Mouse (Mus musculus) hindbrain, embryonic 11.5 days (tissue): ENCODE measurements at regions not wholly inside any gene's neighbourhood (a gene's known extent, or its start where the extent isn't known, plus 50 kb on each side); places are given as distances from the start of the nearest gene placed in this dataset.

Experiments used
- ATAC-seq: fragments of 200-750 bp; cut with Nextera tagmentation; 2 replicates; pipeline ENCODE4 v1.8.0; 2017; ENCODE audit warnings: mild to moderate bottlenecking, moderate TSS enrichment, moderate library complexity; ENCODE audit not compliant: low FRiP score
- DNase-seq: peaks from one replicate; pipeline ENCODE4 v3.0.0-alpha.2; 2015; ENCODE audit warnings: low spot score
- H3K27ac ChIP-seq: fragments of 300-500 bp; sonication (generic); 2 replicates; pipeline ENCODE4 v1.5.1; 2014; ENCODE audit warnings: mild to moderate bottlenecking, low read depth, low read length
- H3K27me3 ChIP-seq: fragments of 300-500 bp; sonication (generic); 2 replicates; pipeline ENCODE4 v1.6.1; 2014; ENCODE audit warnings: mild to moderate bottlenecking, low read length, moderate library complexity, mixed read lengths; ENCODE audit not compliant: control insufficient read depth, insufficient read depth
- H3K36me3 ChIP-seq: fragments of 300-500 bp; sonication (generic); 2 replicates; pipeline ENCODE4 v1.6.1; 2014; ENCODE audit warnings: mild to moderate bottlenecking, low read length, moderate library complexity, mixed read lengths; ENCODE audit not compliant: control insufficient read depth, insufficient read depth
- H3K4me1 ChIP-seq: fragments of 300-500 bp; sonication (generic); replicated peaks from 2 replicates; pipeline ENCODE4 v1.6.1; 2014; ENCODE audit warnings: low read length, mixed read lengths; ENCODE audit not compliant: control insufficient read depth, insufficient read depth
- H3K4me2 ChIP-seq: fragments of 300-500 bp; sonication (generic); replicated peaks from 2 replicates; pipeline ENCODE4 v1.6.1; 2014; ENCODE audit warnings: mild to moderate bottlenecking, low read depth, low read length
- H3K4me3 ChIP-seq: fragments of 300-500 bp; sonication (generic); 2 replicates; pipeline ENCODE4 v1.5.1; 2014; ENCODE audit warnings: low read depth, low read length
- H3K9ac ChIP-seq: fragments of 300-500 bp; sonication (generic); 2 replicates; pipeline ENCODE4 v1.6.1; 2014; ENCODE audit warnings: low read depth, low read length
- H3K9me3 ChIP-seq: fragments of 300-500 bp; sonication (generic); 2 replicates; pipeline ENCODE4 v1.6.1; 2016; ENCODE audit warnings: low read length; ENCODE audit not compliant: control insufficient read depth
- WGBS: fragments of 180-500 bp; shearing (Covaris S2); extraction: QIAGEN DNeasy Blood & Tissue Kit; methylation state at CpG from one replicate; pipeline ENCODE4 v1.1.7; 2014; 5-methylcytosine and 5-hydroxymethylcytosine counted together

DNA sequence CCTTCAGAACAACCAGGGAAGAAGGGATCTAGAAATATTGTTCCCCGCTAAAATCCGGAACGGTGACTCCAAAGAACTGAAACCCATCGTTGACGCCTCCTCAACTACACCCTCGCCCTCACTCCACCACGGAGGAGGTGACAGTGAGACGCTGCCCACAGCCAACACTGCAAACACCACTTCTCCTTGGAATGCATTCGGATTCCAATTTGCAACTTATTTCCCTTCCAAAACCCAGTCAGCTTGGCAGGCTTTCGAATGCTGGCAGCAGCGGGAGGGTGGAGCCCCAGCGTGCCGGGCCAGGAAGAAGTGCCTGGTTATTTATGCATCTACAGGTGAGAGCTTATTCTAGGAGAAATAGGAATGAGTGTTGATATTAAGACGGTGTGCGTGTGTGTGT is 85.9 kb upstream of the Sdk2 start:
- ATAC-seq (no peak), DNase-seq (no peak)
- H3K4me3 ChIP-seq: no peak overlapping the region
- H3K9ac ChIP-seq: no peak overlapping the region
- H3K27me3 ChIP-seq: no peaks in the 10 kb centered on the region
- 88% methylated on average over 15 of the region's 15 CpGs for WGBS
- H3K4me2 ChIP-seq: no peak overlapping the region
- H3K36me3 ChIP-seq: no peaks in the 10 kb centered on the region
- H3K27ac ChIP-seq: no peak overlapping the region
- no peaks in the 10 kb centered on the region for H3K9me3 ChIP-seq
- no peaks in the 10 kb centered on the region for H3K4me1 ChIP-seq

DNA sequence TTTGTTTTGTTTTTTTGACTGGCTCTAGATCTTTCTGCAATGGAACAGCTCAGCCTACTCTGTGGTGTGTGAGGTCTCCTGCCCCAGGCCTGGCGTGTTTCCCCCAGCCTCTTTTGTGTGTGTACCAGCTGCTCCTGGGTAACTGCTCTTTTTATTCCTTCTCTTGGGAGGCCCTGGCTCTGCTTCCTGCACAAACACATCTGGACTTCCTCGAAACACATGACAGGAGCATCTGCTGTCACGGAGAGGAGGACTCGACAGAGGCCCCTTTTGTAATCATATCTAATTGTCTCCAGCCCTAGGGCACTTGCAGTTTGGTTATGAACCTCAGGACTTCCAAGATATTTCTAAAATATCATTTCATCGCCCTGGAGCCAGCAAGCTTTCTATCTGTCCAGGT is 79.5 kb upstream of the Sdk2 start:
- no peak overlapping the region for H3K9ac ChIP-seq
- peak; percentile 8 for DNase-seq
- H3K27ac ChIP-seq: no peak overlapping the region
- no peaks in the 10 kb centered on the region for H3K9me3 ChIP-seq
- H3K36me3 ChIP-seq: no peaks in the 10 kb centered on the region
- 35% methylated on average over 5 of the region's 5 CpGs for WGBS
- H3K4me2 ChIP-seq: no peak overlapping the region
- no peak overlapping the region for H3K4me3 ChIP-seq
- H3K4me1 ChIP-seq: no peaks in the 10 kb centered on the region
- H3K27me3 ChIP-seq: no peaks in the 10 kb centered on the region
- no peak for ATAC-seq

GRCm38 (mm10) chr11:114129270-114129669 is 62.4 kb upstream of the Sdk2 start:
- no peak overlapping the region for H3K27ac ChIP-seq
- H3K27me3 ChIP-seq: no peaks in the 10 kb centered on the region
- DNase-seq: peak; percentile 28
- H3K9ac ChIP-seq: no peak overlapping the region
- H3K4me3 ChIP-seq: no peak overlapping the region
- no peaks in the 10 kb centered on the region for H3K4me1 ChIP-seq
- ATAC-seq: no peak
- no peaks in the 10 kb centered on the region for H3K36me3 ChIP-seq
- H3K4me2 ChIP-seq: no peak overlapping the region
- H3K9me3 ChIP-seq: no peaks in the 10 kb centered on the region
- WGBS: 59% methylated on average over 8 of the region's 8 CpGs

DNA sequence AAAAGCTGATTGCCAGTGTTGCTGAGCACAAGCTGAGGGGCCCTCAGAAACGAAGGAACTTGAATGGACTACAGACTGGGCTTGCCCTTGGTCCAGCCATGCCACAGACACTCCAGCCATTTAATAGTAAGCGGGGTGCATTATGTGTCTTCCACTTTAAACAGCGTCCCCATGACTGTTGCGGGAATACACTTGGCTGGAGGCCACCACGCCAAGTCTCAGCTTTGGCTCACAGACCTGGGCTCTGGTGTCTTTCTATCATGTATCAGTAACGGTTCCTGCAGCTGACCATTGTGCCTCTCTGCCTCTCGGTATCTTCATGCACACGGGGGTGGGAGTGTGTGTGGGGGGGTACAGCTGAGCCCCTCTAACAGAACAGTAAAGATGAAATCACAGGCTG is 62.0 kb upstream of the Sdk2 start:
- no peaks in the 10 kb centered on the region for H3K9me3 ChIP-seq
- H3K27ac ChIP-seq: no peak overlapping the region
- no peak overlapping the region for H3K9ac ChIP-seq
- 91% methylated on average over 8 of the region's 8 CpGs for WGBS
- H3K27me3 ChIP-seq: no peaks in the 10 kb centered on the region
- no peak overlapping the region for H3K4me3 ChIP-seq
- H3K4me2 ChIP-seq: no peak overlapping the region
- H3K4me1 ChIP-seq: no peaks in the 10 kb centered on the region
- ATAC-seq: no peak
- no peaks in the 10 kb centered on the region for H3K36me3 ChIP-seq
- DNase-seq: no peak

- H3K9ac ChIP-seq: no peak overlapping the region
- no peak overlapping the region for H3K27ac ChIP-seq
- no peak overlapping the region for H3K4me3 ChIP-seq
- H3K27me3 ChIP-seq: no peaks in the 10 kb centered on the region
- H3K36me3 ChIP-seq: no peaks in the 10 kb centered on the region
- WGBS: 37% methylated on average over 8 of the region's 8 CpGs
- H3K9me3 ChIP-seq: no peaks in the 10 kb centered on the region
- H3K4me2 ChIP-seq: no peak overlapping the region
- ATAC-seq (no peak), DNase-seq (no peak)
- H3K4me1 ChIP-seq: no peaks in the 10 kb centered on the region
Measured at GRCm38 (mm10) chr11:114127426-114127825, 60.6 kb upstream of the Sdk2 start.

DNA sequence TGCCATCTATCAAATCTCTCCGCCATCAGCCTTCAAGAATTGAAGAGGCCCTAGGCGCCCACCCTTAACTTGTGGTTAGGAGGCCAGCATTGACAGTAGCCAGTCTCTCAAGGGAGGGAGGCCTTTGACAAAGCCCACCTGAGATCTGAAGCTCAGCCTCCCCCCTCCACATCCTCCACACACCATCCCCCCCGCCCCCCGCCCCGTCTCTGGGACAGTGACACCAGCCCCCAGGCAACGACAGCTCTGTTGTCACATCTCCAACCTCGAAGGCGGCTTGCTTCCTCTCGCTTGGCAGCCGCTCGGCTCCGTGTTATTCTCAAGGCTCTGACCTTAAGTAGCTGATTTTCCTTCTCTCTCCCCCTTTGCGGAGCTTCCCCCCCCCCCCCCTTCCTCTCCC is 55.3 kb upstream of the Sdk2 start:
- no peaks in the 10 kb centered on the region for H3K36me3 ChIP-seq
- H3K4me3 ChIP-seq: no peak overlapping the region
- ATAC-seq (no peak), DNase-seq (peak; percentile 14)
- H3K27me3 ChIP-seq: no peaks in the 10 kb centered on the region
- 53% methylated on average over 11 of the region's 13 CpGs for WGBS
- H3K4me1 ChIP-seq: no peaks in the 10 kb centered on the region
- no peak overlapping the region for H3K4me2 ChIP-seq
- H3K9me3 ChIP-seq: no peaks in the 10 kb centered on the region
- H3K27ac ChIP-seq: no peak overlapping the region
- H3K9ac ChIP-seq: no peak overlapping the region

- no peaks in the 10 kb centered on the region for H3K9me3 ChIP-seq
- no peaks in the 10 kb centered on the region for H3K27me3 ChIP-seq
- 76% methylated on average over 9 of the region's 9 CpGs for WGBS
- H3K27ac ChIP-seq: no peak overlapping the region
- ATAC-seq (no peak), DNase-seq (no peak)
- H3K9ac ChIP-seq: no peak overlapping the region
- no peak overlapping the region for H3K4me2 ChIP-seq
- no peak overlapping the region for H3K4me3 ChIP-seq
- no peaks in the 10 kb centered on the region for H3K4me1 ChIP-seq
- H3K36me3 ChIP-seq: no peaks in the 10 kb centered on the region
Measured at GRCm38 (mm10) chr11:114119135-114119534, 52.3 kb upstream of the Sdk2 start.
